Mouse (Mus musculus) brain, adult 2 months (tissue): ENCODE data around the gene Cartpt.
"Not testable (repeated sequence)": the region's sequence is repeated elsewhere in the genome, so short reads cannot be mapped to it uniquely, and the experiment has no call there.

ENCODE experiments used
- DNase-seq: peaks from one replicate; pipeline ENCODE4 v3.0.0; 2011; ENCODE audit warnings: low read depth, low spot score

Gene Cartpt

DNA sequence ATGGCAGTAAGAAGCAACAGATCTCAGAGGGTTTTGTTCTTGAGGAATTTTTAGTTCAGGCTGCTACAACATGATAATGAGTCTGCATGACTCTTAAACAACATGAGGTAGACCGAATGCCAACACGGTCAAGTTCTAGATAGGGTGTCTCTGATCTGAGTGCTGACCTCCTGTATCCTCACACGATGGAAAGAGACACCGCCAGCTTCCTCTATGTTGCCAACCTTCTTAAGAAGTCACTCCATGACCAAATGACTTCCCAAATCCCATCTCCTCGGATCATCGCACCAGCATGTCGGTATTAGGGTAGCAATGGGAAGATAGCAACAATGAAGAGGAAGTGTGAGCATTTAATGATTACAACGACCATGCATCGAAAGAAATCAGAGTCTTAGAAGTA, 43.6 kb downstream of the Cartpt start:
- no peak for DNase-seq

DNA sequence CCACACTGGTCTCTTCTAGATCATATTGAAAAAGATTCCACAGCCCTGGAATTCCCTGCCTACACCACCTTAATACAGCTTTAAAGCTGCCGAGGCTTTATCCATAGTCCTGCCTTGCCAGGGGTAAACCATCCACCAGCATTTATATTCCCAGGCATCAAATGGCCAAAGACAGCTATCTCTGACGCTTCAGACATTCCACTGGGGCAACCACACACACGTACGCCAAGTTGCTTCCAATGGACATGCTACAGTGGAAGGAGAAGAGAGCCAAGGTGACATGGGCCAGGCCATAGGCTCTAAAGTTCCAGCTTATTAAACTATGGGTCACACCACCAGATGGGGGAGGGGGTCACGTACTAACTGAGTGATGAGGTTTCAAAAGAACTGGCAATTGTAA, 45.7 kb downstream of the Cartpt start:
- DNase-seq = no peak

DNA sequence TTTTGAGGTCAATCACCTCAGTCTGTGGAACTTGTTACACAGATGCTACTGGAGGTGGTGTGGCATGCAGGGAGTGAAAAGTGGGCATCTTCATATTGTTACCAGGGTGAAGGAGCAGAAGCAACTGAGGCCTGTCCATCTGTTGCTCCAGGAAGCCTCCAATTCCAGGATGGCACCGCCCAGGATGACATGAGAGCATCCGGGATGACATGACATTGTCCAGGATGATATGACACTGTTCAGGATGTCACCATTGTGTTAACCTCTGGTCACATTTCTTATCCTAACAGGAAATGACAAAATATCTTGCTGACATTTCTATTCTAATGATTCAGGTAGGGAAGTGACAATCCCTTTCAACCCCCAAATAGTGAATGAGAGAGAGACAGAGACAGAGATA, 47.8 kb downstream of the Cartpt start:
- no peak for DNase-seq

DNA sequence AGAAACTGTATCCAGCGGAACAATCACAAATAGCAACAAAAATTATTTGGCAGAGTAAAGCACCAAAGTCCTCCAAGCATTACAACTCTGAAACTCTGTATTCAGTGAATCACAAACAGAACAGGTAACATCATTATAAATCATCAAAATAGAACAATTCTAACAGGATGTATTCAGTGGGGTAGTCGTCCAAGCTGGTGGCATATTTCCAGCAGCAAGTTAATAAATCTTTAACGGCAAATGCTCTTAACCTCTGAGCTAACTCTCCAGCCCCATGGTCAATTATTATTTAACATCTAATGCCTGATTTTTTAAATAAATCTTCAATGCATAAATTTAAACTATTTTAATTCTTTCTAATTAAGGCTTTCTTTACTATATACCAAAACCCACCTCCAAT, 48.5 kb downstream of the Cartpt start:
- not testable (repeated sequence) for DNase-seq

DNA sequence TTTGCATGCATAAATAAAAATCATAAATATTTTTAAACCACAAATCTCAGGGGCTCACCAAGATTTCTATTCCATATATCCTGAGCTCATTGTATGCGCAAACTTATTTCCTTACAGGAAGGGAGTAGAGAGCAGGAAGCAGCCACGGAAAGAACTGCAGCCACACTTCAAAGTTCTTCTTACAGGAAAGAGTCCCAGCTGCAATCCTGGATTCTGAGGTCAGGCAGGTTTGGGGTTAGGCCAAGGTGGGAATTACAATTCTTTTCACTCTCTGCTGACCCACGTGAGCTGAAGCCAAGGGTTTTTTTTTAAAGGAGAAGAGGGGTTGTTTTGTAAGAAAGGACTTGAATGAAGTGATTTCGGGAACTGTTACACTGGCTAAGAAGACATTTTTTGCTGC, 49.9 kb downstream of the Cartpt start:
- no peak for DNase-seq

GRCm38 (mm10) chr13:99849597-99849996, 51.3 kb downstream of the Cartpt start:
- peak; percentile 85 for DNase-seq
